Mouse (Mus musculus): ENCODE results near the gene Gprc5a. TPM values are rescaled to one million over a fixed set of nuclear protein-coding genes. Genes with fewer than 3 reads are reported as not detected.
A peak's percentile ranks its signal among the peaks of the same experiment; 100 is the strongest.

The Gprc5a gene
- total RNA-seq, 1 experiment from 2014 or later = 0.84 TPM

GRCm38 (mm10) chr6:135112411-135113113, 47.1 kb downstream of the Gprc5a start:
- ATAC-seq (replicated peaks in 1 of 2; ENCODE audit: insufficient read depth in 1 of 2, low FRiP score in 2 of 2, low TSS enrichment in 1 of 2, low read depth in 1 of 2, poor library complexity in 2 of 2, severe bottlenecking in 2 of 2) = no peak

GRCm38 (mm10) chr6:135113114-135113436, 47.6 kb downstream of the Gprc5a start:
- ATAC-seq (replicated peaks in 1 of 2; ENCODE audit: insufficient read depth in 1 of 2, low FRiP score in 2 of 2, low TSS enrichment in 1 of 2, low read depth in 1 of 2, poor library complexity in 2 of 2, severe bottlenecking in 2 of 2) = no peak

GRCm38 (mm10) chr6:135116479-135116878, 51.0 kb downstream of the Gprc5a start:
- ATAC-seq (replicated peaks in 1 of 2; ENCODE audit: insufficient read depth in 1 of 2, low FRiP score in 2 of 2, low TSS enrichment in 1 of 2, low read depth in 1 of 2, poor library complexity in 2 of 2, severe bottlenecking in 2 of 2) = peak; percentile 62 to 72

- ATAC-seq (replicated peaks in 1 of 2; ENCODE audit: insufficient read depth in 1 of 2, low FRiP score in 2 of 2, low TSS enrichment in 1 of 2, low read depth in 1 of 2, poor library complexity in 2 of 2, severe bottlenecking in 2 of 2) = no peak
These were observed 52.7 kb downstream of the Gprc5a start, which contains the start of gene Gprc5d for GRCm38 (mm10) chr6:135118183-135118582. TSS of gene Gprc5d (minus strand) at chr6:135118283.

GRCm38 (mm10) chr6:135124755-135125380, 59.4 kb downstream of the Gprc5a start:
- no peak for ATAC-seq (replicated peaks in 1 of 2; ENCODE audit: insufficient read depth in 1 of 2, low FRiP score in 2 of 2, low TSS enrichment in 1 of 2, low read depth in 1 of 2, poor library complexity in 2 of 2, severe bottlenecking in 2 of 2)

GRCm38 (mm10) chr6:135133086-135133485, 67.6 kb downstream of the Gprc5a start:
- no peak for ATAC-seq (replicated peaks in 1 of 2; ENCODE audit: insufficient read depth in 1 of 2, low FRiP score in 2 of 2, low TSS enrichment in 1 of 2, low read depth in 1 of 2, poor library complexity in 2 of 2, severe bottlenecking in 2 of 2)

- ATAC-seq (replicated peaks in 1 of 2; ENCODE audit: insufficient read depth in 1 of 2, low FRiP score in 2 of 2, low TSS enrichment in 1 of 2, low read depth in 1 of 2, poor library complexity in 2 of 2, severe bottlenecking in 2 of 2) = no peak
These were observed 68.0 kb downstream of the Gprc5a start for GRCm38 (mm10) chr6:135133486-135133885.

Other genes with a start within 250 kb of the Gprc5a start
- gene Crebl2, start 235.5 kb upstream of the Gprc5a start, total RNA-seq (2017) = 12.0 and 15.4 TPM in 2 replicates
- gene Gpr19, start 167.1 kb upstream of the Gprc5a start, total RNA-seq (2017) = 4.6 and 9.9 TPM in 2 replicates
- gene Cdkn1b, start 145.2 kb upstream of the Gprc5a start, total RNA-seq (2017) = 74.5 and 98.0 TPM in 2 replicates
- 0.94 and 2.0 TPM in 2 replicates for gene Apold1, start 83.9 kb upstream of the Gprc5a start, total RNA-seq (2017)
- 127 and 132 TPM in 2 replicates for gene Ddx47, start 54.0 kb upstream of the Gprc5a start, total RNA-seq (2017)
- not detected in 2 replicates for gene Gprc5d, start 52.6 kb downstream of the Gprc5a start, total RNA-seq (2017)
- 14.1 and 15.5 TPM in 2 replicates for gene Fam234b, start 132.3 kb downstream of the Gprc5a start, total RNA-seq (2017)
- gene Hebp1, start 132.4 kb downstream of the Gprc5a start, total RNA-seq (2017) = 19.4 and 54.6 TPM in 2 replicates
- gene Gsg1, start 188.7 kb downstream of the Gprc5a start, total RNA-seq (2017) = 1.6 TPM in 1 of 2 replicates, not detected in the other
- gene Pbp2, start 244.8 kb downstream of the Gprc5a start, total RNA-seq (2017) = not detected in 2 replicates